Mouse (Mus musculus) fat pad, adult 2 months (tissue): ENCODE measurements around the gene Slc16a13.

ENCODE experiments used
- DNase-seq: peaks from one replicate; pipeline ENCODE4 v3.0.0-alpha.2; 2011; ENCODE audit warnings: low read depth, low spot score; ENCODE audit errors: extremely low read depth

Gene Slc16a13

GRCm38 (mm10) chr11:70232546-70232945 lies 11.7 kb upstream of the Slc16a13 start:
- DNase-seq, result no peak

DNA sequence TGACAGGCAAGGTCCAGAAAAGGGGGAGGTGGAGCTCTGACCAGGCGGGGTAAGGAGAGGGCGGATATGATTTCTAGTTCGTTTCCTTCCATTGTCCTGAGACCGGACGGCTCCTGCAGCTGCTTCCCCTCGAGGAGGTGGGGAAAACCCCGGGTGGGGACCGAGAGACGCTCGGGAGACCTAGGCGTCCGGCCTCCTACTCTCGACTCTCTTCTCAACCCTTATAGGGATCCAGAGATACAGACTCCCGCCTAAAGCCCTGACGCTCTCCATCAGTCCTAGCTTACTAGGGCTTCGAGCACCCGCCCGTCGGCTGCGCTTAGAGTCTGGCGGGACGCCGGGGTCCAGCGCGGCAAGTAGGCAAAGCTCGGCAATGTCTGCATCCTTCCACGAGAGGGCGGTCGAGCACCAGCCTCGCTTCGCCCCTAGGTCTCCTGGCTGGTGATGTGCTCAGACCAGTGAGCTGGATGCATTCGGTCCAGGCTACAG lies 9.4 kb upstream of the Slc16a13 start:
- no peak for DNase-seq

- DNase-seq, result no peak
Measured at GRCm38 (mm10) chr11:70229260-70230010, 8.6 kb upstream of the Slc16a13 start, which contains the start of gene Bcl6b. Bcl6b (minus strand) TSS chr11:70229798.

- DNase-seq, result no peak
Measured at GRCm38 (mm10) chr11:70228828-70229227, 8.0 kb upstream of the Slc16a13 start.

DNA sequence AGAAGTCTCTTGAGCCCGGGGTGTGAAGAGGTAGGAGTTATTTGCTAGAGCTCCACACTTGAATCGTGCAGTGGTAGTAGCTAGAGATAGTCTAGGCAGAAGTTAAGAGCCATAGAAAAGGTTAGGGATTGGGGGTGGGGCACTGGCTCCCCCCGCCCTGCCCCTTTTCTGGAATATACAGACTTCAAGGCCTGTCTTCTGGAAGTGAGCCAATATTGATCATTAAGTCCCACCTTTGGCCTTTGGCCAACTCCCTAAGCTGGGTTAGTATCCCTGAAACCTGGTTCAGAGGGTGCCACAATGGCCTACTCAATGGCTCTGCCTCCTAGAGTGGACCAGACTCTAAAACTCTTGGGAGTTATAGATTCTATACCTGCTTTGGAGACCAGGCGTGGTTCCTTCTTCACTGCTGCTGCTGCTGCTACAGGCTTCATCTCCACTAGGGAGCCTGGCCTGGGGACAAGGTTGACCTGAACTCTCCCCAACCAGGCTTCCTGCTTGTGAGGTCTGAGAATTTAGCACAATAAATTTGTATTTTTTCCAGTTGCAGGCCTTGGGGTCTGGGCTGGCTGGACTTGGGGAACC lies 6.9 kb upstream of the Slc16a13 start:
- no peak for DNase-seq

DNA sequence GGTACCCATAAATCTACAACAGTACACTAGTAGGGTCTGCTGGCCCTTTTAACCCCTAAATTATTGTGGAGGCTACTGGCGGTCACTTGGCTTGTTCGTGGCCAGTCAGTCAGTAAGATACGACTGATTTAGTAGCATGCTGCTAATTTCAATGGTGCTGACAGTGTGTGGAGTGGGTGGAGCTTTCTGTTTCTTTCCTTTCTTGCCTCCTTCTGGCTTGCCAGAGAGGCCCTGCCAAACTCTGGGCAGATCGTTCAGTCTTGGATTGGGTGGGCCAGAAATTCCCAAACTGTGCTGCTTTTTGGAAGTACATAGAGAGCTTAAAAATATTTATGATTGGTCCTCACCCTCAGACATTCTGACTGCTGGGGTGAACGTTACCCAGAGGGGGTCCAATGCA lies 6.3 kb upstream of the Slc16a13 start:
- no peak for DNase-seq

- DNase-seq, result no peak
Measured at GRCm38 (mm10) chr11:70226602-70226890, 5.7 kb upstream of the Slc16a13 start.

GRCm38 (mm10) chr11:70225798-70226601 lies 5.1 kb upstream of the Slc16a13 start:
- no peak for DNase-seq

- DNase-seq, result no peak
Measured at GRCm38 (mm10) chr11:70223724-70224123, 2.9 kb upstream of the Slc16a13 start.

DNA sequence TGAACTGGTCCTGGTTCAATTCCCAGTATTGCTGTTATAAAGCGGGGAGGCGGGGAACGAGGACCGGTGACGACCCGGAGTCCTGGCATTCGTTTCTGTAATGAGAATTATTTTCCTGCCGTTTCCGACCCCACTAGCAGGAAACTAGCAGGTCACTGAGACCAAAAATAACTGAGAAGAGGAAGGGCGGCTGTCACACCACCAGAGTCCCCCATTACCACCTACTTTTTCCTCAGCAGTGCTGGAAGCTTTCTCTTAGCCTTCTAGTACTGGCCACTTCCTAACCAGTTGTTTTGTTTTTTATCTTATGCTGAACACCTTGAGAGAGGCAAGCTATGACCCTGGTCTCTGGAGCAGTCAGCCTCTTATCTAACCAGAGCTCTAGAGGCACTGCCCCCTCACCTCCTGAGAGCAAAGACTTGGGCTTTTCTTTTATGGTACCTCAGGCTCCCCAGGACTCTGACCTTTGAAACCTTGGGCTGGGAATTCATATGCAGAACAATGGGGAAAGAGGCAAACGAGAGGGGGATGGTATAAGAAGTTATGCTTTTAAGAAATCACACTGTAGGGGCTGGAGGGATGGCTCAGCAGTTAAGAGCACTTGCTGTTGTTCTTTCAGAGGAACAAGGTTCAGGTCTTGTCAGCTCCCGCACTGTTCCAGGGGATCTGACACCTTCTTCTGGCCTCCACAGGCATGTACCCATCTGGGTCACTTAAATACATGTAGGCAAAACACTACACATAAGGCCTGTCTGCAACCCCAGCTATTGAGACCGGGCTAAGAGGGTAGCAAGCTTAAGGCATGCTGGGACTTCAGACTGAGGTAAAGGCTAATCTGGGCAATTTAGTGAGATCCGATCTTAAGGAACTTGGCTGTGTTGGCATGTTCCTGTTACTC lies 988 bp upstream of the Slc16a13 start:
- no peak for DNase-seq

DNA sequence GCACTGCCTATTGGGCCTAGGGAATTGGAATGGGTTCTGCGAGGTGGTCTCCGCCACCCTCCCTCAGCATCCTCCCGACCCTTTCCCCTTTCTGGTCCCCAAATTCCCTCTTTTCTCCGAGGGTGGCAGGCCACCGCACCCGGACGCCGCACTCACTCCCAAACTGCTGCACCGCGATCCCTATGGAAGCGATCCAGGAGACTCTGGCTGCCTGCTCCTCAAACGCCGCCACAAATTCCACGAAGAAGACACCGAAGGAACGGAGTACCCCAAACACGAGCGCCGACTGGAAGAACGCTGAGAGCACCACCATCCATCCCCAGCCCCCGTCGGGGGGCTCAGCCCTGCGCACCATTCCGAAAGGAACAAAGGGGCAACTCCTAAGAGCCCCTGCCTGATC lies 541 bp downstream of the Slc16a13 start:
- DNase-seq, result no peak

DNA sequence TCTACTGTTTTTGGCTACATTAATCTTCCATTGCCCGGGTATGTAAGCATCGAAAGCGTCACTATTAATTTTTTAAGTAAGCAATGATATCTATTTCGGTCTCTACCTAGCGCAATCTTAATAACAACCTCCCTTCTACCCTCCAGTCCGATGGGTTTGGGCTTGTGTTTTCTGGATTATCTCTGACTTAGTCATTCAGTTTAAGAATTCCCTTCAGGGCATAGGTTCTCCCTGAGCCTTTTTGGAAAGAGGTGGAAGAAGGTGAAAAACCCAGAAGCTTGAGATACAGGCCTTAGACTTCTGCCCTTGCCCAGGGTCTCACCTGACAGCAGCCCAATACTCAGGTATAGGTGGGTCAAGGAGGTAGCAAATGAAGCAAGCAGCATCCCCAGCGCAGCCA lies 991 bp downstream of the Slc16a13 start:
- peak; percentile 56 for DNase-seq

DNA sequence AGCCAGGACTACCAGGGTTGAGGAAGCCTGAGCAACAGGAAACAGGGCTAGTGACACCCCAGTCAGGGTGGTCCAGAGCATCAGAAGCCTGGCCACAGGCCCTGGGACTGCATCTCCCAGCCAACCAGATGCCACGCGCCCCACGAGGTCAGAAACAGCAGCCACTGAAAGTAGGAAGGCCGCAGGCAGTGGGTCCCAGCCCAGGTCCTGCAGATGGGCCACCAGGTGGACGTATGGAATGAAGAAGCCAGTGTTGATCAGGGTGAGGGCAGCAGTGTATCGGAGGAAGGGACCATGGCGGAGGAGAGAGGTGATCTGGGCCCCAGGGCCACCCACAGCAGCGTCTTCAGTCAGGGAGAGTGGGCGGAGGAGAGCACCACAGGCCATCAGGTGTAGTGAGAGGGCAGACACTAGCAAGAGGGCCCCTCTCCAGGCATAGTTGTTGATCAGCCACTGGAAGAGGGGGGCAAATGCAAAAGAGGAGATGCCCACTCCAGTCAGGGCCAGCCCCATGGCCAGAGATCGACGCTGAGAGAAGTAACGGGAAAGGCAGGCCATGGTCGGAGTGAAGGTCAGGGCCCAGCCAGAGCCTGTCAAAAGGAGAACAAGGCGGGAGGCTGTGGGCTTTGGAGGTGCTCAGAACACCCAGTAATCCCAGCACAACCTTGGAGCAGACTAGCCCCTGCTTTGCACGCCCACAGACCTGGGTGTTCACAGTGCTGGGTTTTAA lies 2.0 kb downstream of the Slc16a13 start:
- no peak for DNase-seq

DNA sequence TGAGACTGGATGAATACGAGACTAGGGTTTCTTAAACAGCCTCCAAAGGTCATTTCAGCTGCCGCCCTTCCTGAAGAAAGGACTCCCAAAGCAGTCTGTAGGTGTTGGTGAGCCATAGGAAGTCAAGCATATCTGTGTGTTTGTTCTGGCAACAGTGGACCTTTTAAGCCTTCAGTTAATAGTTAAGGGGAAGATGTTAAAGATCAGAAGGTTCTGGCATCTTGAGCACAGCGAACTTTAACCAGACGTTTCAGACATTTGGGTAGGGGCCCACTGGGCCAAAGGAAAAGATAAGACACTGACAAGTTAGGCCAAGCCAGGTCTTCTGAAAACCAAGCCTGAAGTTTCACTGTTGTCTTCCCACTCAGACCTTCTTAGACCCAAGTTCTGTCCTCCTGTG lies 2.8 kb downstream of the Slc16a13 start:
- peak; percentile 94 for DNase-seq

GRCm38 (mm10) chr11:70216103-70216502 lies 4.8 kb downstream of the Slc16a13 start:
- DNase-seq, result no peak

DNA sequence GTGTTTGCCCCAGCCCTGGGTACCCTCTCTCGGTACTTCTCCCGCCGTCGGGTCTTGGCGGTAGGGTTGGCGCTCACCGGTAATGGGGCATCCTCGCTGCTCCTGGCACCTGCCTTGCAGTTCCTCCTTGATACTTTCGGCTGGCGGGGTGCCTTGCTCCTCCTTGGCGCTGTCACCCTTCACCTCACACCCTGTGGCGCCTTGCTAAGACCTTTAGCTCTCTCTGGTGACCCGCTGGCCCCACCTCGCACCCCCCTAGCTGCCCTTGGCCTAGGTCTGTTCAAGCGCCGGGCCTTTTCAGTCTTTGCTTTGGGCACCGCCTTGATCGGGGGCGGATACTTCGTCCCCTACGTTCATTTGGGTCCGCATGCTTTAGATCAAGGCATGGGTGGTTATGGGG lies 5.6 kb downstream of the Slc16a13 start:
- DNase-seq, result no peak

DNA sequence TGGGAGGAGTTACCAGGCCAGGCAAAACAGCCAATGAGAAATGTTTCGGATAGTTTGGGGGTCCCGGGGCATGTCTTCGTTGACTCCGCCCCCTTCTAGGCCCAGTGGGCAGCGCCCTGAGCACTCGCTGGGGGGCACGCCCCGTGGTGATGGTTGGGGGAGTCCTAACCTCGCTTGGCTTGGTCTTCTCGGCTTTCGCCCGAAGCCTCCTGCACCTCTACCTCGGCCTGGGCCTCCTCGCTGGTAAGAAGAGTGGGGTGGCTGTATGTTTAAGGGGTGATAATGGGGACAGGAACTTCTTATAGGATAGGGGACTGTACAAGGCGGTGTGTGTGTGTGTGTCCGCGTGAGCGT lies 6.0 kb downstream of the Slc16a13 start:
- no peak for DNase-seq

GRCm38 (mm10) chr11:70214191-70214855 lies 6.5 kb downstream of the Slc16a13 start:
- no peak for DNase-seq

DNA sequence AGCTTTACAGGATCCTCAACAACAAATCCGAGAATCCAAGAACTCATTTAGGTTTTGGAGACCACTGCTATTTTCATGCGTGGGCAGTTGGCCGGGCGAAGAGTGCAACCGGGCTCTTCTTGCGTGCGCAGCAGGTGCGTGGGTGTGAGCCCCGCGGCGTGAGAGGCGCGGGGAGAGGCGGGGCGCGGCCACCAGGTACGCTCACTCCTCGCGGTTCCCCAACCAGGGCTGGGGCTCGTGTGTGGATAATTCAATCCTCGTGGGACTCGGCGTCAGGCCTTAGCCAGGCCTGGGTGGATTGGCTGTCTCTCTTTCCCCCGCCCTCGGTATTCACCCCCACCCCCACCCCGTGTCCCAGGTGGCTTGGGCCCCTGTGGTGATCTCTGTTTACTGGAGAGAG lies 7.1 kb downstream of the Slc16a13 start:
- DNase-seq, result no peak

- DNase-seq, result no peak
Measured at GRCm38 (mm10) chr11:70212896-70213295, 8.0 kb downstream of the Slc16a13 start.
